Mouse (Mus musculus) megakaryocyte, embryonic 14.5 days (primary cell): ENCODE data around the gene Slc20a1. TPM values are rescaled to one million over a fixed set of nuclear protein-coding genes. Genes with fewer than 3 reads are reported as not detected.
A peak's percentile ranks its signal among the peaks of the same experiment; 100 is the strongest.

Source experiments
- H3K27me3 ChIP-seq: replicated peaks from 2 replicates; pipeline ENCODE3; 2012; ENCODE audit warnings: inconsistent platforms
- H3K36me3 ChIP-seq: replicated peaks from 2 replicates; pipeline ENCODE3; 2012; ENCODE audit warnings: low read length, inconsistent platforms, mixed read lengths
- H3K4me1 ChIP-seq: 2 replicates; pipeline ENCODE4 v1.6.1; 2012; ENCODE audit warnings: inconsistent platforms
- H3K4me3 ChIP-seq: replicated peaks from 2 replicates; pipeline ENCODE3; 2012; ENCODE audit warnings: moderate library complexity, mild to moderate bottlenecking, inconsistent platforms
- H3K9me3 ChIP-seq: 2 replicates; pipeline ENCODE4 v1.6.1; 2012; ENCODE audit warnings: inconsistent platforms
- FLI1 ChIP-seq: IDR thresholded peaks from 2 replicates; pipeline ENCODE4 v1.6.1; 2012; ENCODE audit warnings: low read length, inconsistent platforms, mixed read lengths
- GATA1 ChIP-seq: IDR thresholded peaks from 3 replicates; pipeline ENCODE4 v1.6.1; 2012; ENCODE audit warnings: mixed read lengths, low read length, inconsistent platforms, borderline replicate concordance
- polyA plus RNA-seq: library from polyadenylated mRNA; stranded (reverse); fragments of >175 nt; gene quantifications from 2 replicates; pipeline ENCODE4 v1.2.3, GENCODE M21; 2012; ENCODE audit warnings: low replicate concordance; ENCODE audit not compliant: insufficient read depth

Slc20a1 gene
- polyA plus RNA-seq, 1 experiment = 76.5 TPM

DNA sequence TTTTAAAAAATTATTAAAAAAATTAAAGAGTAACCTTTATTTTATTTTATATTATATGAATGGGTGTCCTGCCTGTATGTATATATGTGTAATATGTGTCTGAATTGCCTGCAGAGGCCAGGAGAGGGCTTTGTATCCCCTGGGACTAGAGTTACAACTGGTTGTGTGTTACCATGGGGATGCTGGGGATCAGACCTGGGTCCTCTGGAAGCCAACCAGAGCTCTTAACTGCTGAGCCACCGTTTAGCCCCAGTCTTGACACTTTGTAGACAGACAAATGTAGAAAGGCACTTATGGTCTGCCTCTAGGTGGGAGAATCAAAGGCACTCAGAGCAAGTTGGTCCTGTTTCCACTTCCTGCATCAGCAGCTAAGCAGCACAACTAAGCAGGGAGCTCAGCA, 50.8 kb downstream of the Slc20a1 start:
- Histone ChIP-seq H3K9me3 (no peaks in the 10 kb centered on the region; the same call in 1 of the 2 replicates), H3K27me3 (peaks cover 9% of the 10 kb centered on the region), H3K36me3 (no peaks in the 10 kb centered on the region), H3K4me3 (no peak overlapping the region), H3K4me1 (peaks cover 18% of the 10 kb centered on the region)
- TF ChIP-seq FLI1 (no peak), GATA1 (no peak)

DNA sequence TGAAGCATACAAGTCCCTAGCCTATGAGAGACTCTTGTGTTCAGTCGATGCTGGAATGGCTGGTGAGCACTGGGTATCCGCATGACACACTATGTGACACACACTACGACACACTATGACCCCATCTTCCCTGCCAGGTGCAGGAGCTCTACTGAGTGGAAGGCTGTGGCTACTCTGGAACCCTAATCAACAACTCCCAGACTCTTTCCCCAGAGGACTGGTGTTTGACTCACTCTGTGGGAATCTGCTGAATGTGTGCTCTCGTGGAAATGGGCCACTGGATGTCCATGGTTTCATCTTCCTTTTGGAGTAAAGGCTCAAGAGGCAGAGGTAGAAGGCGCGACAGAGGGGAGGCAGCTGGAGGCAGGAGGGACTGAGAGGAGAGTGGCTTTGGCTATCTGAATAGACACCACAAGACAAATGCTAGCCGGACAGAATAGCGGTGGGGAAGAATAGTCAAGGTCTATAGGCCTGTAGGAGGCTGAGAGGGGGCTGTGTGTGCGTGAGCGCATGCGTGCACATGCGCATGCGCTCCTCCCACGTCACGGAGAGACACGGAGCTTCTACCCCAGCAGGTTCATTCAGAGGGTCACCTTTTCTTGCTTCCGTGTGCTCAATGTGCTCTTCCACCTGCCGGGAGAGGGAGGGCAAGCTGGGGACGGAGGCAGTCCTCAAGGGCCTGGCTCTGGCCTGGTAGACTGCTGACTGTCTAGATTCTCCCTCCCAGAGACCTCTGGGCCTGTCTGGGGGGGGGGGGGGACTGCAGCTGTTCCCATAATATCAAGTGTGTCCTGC, 54.5 kb downstream of the Slc20a1 start:
- TF ChIP-seq GATA1 (no peak), FLI1 (no peak)
- Histone ChIP-seq H3K36me3 (no peaks in the 10 kb centered on the region), H3K4me1 (peaks cover 40% of the 10 kb centered on the region), H3K9me3 (no peaks in the 10 kb centered on the region; the same call in 1 of the 2 replicates), H3K27me3 (peaks cover 4% of the 10 kb centered on the region), H3K4me3 (no peak overlapping the region)

DNA sequence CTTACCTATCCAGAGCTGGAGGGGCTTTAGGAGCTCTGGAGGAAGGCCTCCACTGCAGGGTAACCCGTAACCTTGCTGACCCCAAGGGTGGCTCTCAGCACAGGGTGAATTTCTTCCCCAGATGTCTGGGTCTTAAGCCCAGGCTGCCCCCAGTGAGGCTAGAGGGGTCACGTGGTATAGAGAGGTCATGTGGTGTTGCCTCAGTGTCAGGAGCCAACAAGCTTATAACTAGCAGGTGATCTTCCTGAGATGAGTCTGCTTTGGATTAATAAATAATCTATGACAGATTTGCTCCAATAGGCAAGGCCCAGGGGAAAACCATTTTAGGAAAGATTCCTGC, 55.0 kb downstream of the Slc20a1 start:
- no peaks in the 10 kb centered on the region; the same call in 1 of the 2 replicates for H3K9me3 ChIP-seq
- peaks cover 4% of the 10 kb centered on the region for H3K27me3 ChIP-seq
- no peak overlapping the region for H3K4me3 ChIP-seq
- no peaks in the 10 kb centered on the region for H3K36me3 ChIP-seq
- TF ChIP-seq GATA1 (no peak), FLI1 (no peak)
- peaks cover 46% of the 10 kb centered on the region for H3K4me1 ChIP-seq

DNA sequence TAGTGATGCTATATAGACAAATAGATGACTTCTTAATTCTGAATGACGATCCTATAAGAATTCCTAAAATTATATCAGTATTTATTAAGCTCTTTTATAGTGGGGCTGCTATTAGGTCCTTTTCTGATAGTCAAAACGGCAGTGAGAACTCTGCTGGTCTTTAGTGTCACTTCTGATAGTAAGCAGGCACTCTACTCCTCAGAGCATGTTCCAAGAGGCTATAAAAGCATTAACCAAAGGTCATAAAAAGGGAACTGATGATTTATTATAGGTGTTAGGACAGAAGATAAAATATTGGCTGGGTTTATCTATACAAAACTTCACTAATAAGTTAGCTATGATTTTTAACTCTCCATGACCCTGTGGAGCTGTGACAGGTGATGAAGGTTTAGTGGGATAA, 55.5 kb downstream of the Slc20a1 start:
- no peaks in the 10 kb centered on the region for H3K36me3 ChIP-seq
- no peaks in the 10 kb centered on the region for H3K9me3 ChIP-seq
- TF ChIP-seq FLI1 (no peak), GATA1 (no peak)
- peaks cover 4% of the 10 kb centered on the region for H3K27me3 ChIP-seq
- no peak overlapping the region for H3K4me3 ChIP-seq
- peaks cover 50% of the 10 kb centered on the region for H3K4me1 ChIP-seq

DNA sequence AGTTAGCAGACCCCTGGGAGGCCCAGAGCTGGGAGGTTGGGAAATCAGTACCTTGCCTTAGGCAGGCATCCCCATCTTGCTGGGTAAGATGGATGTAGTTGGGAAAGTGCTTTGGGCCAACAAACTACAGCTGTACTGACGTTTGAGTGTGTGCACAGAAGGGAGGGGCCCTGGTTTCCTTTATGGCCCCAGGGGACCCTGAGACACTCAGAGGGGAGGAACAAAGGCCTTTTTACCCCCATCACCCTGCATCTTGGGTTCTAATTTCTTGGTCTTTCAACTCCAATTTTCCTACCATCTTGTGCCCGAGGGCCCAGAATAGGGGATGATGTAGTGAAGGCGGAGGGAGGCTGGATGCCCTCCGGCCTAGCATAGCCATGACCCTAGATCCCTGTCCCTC, 57.4 kb downstream of the Slc20a1 start:
- no peak for TF ChIP-seq FLI1
- no peak for TF ChIP-seq GATA1
- Histone ChIP-seq H3K4me1 (peaks cover 67% of the 10 kb centered on the region), H3K27me3 (peaks cover 6% of the 10 kb centered on the region)

DNA sequence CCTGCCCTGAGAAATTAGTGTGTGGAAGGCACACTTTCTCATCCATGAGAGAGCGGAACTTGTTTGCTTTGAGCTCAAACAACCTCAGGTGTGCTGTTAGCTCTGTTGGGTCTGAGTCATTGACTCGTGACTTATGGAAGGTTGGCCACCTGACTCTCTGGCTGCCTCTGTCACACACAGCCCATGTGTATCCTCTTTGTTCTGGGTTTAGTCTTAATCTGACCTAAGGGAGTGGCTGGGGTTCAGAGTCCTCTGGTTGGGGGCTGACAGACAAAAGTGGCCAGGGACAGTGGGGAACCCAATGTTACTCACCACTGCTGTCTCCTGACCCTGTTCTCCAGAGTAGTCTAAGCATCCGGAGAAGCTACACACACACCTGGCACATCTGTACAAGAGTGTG, 59.5 kb downstream of the Slc20a1 start:
- Histone ChIP-seq H3K27me3 (peaks cover 2% of the 10 kb centered on the region), H3K9me3 (no peaks in the 10 kb centered on the region), H3K4me1 (peaks cover 74% of the 10 kb centered on the region), H3K36me3 (no peaks in the 10 kb centered on the region), H3K4me3 (no peak overlapping the region)
- no peak for TF ChIP-seq GATA1
- TF ChIP-seq FLI1 = no peak

More for the DNA sequence above, 57.4 kb downstream of the Slc20a1 start:
- Histone ChIP-seq H3K9me3 (no peaks in the 10 kb centered on the region), H3K36me3 (no peaks in the 10 kb centered on the region), H3K4me3 (no peak overlapping the region)

DNA sequence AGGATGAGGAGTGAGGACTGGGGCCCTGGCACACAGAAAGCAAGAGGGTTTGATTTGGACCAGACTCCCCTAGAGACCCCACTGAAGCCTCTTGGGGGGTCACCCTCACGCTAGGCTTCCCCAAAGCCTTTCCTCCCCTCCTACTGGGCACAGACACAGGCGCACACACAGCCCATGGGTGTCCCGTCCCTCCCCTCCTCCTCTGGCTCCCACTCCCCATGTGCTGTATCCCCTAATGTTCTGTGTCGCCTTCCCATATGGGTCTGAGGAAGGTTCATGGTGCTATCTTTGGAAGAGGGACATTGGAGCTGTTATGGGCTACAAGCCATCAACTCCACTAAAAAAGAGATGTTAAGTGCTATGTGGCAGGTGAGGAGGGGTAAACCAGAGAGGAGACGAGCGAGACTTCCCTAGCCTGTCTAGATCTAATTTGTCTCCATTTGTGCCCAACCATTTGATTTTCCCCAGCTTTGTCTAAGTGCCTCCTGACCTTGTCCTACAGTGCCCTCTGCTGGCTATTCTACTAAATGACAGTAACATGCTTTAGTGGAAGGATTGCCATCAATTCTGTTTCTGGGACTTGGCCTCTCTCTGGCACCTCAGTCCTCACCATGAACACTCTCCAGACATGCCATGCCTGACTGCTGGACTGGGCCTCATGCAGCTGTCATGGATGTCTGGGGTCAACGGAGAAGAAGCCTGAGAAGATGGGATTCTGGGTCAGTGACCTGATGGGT, 60.1 kb downstream of the Slc20a1 start:
- Histone ChIP-seq H3K27me3 (peaks cover 2% of the 10 kb centered on the region), H3K36me3 (no peaks in the 10 kb centered on the region), H3K9me3 (no peaks in the 10 kb centered on the region), H3K4me3 (peak overlapping the region; percentile 56), H3K4me1 (peaks cover 77% of the 10 kb centered on the region)
- TF ChIP-seq GATA1 = no peak
- no peak for TF ChIP-seq FLI1

DNA sequence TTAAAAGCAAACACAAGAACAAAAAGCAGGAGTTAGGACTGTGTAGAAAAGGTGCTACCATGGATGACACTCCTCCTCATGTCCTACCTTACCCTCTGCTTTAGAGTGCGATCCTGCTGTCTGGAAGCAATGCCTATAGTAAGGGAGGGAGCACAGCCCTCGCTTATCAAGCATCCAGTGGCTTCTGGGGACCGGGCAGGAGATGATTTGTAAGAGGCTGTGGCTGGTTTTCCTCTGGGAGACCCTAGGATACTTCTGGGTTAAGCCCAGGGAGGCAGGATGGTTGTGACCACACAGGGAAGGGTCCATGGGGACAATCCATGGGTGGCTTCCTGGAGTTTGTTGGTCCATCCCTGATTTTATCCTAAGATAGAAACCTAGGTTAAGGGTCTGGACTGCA, 62.1 kb downstream of the Slc20a1 start:
- H3K36me3 ChIP-seq = peaks cover 5% of the 10 kb centered on the region
- TF ChIP-seq GATA1 (no peak), FLI1 (no peak)
- peaks cover 87% of the 10 kb centered on the region for H3K4me1 ChIP-seq
- peak overlapping the region; percentile 77 for H3K4me3 ChIP-seq
- H3K9me3 ChIP-seq = no peaks in the 10 kb centered on the region
- peaks cover 2% of the 10 kb centered on the region for H3K27me3 ChIP-seq

Other genes starting within 250 kb of the Slc20a1 start
- gene Zc3h6, start 231.4 kb upstream of the Slc20a1 start, polyA plus RNA-seq = 1.2 and 3.1 TPM in 2 replicates
- 5.8 and 7.2 TPM in 2 replicates for gene Gm10762, start 231.0 kb upstream of the Slc20a1 start, polyA plus RNA-seq
- not detected in 2 replicates for gene Vinac1, start 150.6 kb upstream of the Slc20a1 start, polyA plus RNA-seq
- 0.32 and 1.1 TPM in 2 replicates for gene Ttl, start 132.8 kb upstream of the Slc20a1 start, polyA plus RNA-seq
- gene Polr1b, start 97.8 kb upstream of the Slc20a1 start, polyA plus RNA-seq = 1.9 and 2.2 TPM in 2 replicates
- gene Chchd5, start 69.1 kb upstream of the Slc20a1 start, polyA plus RNA-seq = 6.1 and 19.5 TPM in 2 replicates
- 9.6 and 47.7 TPM in 2 replicates for gene Ckap2l, start 98.4 kb downstream of the Slc20a1 start, polyA plus RNA-seq
- 1.3 TPM in 1 of 2 replicates, not detected in the other for gene Il1a, start 111.2 kb downstream of the Slc20a1 start, polyA plus RNA-seq
- 2.2 and 4.8 TPM in 2 replicates for gene Il1b, start 172.4 kb downstream of the Slc20a1 start, polyA plus RNA-seq